In the genomic region with DNA sequence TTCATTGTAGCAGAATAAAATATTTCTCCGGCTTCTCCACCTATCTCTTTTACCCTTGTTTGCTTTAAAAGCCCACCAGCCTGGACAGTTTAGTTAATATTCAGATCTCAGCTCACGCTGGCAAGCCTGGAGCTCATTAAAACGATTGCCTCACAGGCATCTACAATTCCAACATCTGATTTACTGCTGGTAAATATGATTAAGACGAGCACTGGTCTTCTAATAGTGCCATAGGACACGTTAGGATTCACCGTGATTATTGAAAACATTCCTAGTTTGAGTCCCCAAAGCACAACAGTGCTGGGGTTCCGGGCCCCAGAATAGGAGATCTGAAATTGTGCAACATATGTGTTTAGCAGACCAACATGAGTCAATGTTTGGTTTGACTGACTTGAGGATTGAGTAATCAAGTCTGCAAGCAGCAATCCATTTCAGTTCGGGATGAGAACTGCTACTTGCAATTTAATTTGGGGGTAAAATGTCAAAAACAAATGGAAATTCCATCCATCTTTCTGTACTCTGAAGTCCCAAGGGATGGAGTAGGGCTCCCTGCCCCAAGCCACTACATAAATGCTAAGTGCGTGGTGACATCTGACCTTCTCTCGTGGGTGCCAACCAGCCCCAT, we compare ENCODE assay signal across 12 mouse cellular contexts.
A peak's percentile ranks its signal among the peaks of the same experiment; 100 is the strongest.
DNase-seq lines count a peak whose midpoint lies in the region; ATAC-seq and TF ChIP-seq lines count a peak whose summit lies in the region.
"Had no signal": no experiment of that assay in that cellular context is flagged by ENCODE, and none has a peak within 500 bp of the region (broad histone marks: within the 10 kb centered on the region; RNA-seq: fewer than 3 reads in every experiment).

No protein-coding gene starts in this region.

- peaks cover 14% of the 10 kb centered on the region for H3K36me3 ChIP-seq in liver, adult 2 months (ENCODE audit: control insufficient read depth, insufficient read depth, low read length)
- H3K36me3 ChIP-seq in forebrain, postnatal 0 days (ENCODE audit: insufficient read depth) = no peaks in the 10 kb centered on the region
- no peaks in the 10 kb centered on the region for H3K36me3 ChIP-seq in midbrain, embryonic 15.5 days (replicated peaks)
- no peaks in the 10 kb centered on the region for H3K36me3 ChIP-seq in thymus, adult 2 months (ENCODE audit: control insufficient read depth, insufficient read depth, low read length)

- H3K27ac ChIP-seq in liver, adult 2 months (replicated peaks; ENCODE audit: insufficient read depth, low read depth, low read length) = peak overlapping the region; percentile 54
- no peak overlapping the region for H3K27ac ChIP-seq in forebrain, postnatal 0 days (ENCODE audit: low read depth, low read length)
- H3K27ac ChIP-seq in midbrain, embryonic 15.5 days = peak overlapping the region; percentile 65
- no peak overlapping the region for H3K27ac ChIP-seq in thymus, adult 2 months (ENCODE audit: control insufficient read depth, insufficient read depth, low read length)

- H3K79me2 ChIP-seq in liver, adult 2 months (ENCODE audit: control insufficient read depth, insufficient read depth, low read length) = no peaks in the 10 kb centered on the region

- no peaks in the 10 kb centered on the region for H3K27me3 ChIP-seq in liver, adult 2 months (ENCODE audit: control insufficient read depth, insufficient read depth, low read length)
- H3K27me3 ChIP-seq in Patski = no peaks in the 10 kb centered on the region
- no peaks in the 10 kb centered on the region for H3K27me3 ChIP-seq in forebrain, postnatal 0 days (ENCODE audit: insufficient read depth, low read length)
- H3K27me3 ChIP-seq in midbrain, embryonic 15.5 days (replicated peaks) = no peaks in the 10 kb centered on the region
- H3K27me3 ChIP-seq in thymus, adult 2 months (ENCODE audit: control insufficient read depth, insufficient read depth, low read length) = no peaks in the 10 kb centered on the region

- H3K9ac ChIP-seq in liver, adult 2 months (ENCODE audit: low read depth, low read length) = 0 out of 2 replicates have a peak overlapping the region, but pooled peaks have one; percentile 49
- no peak overlapping the region for H3K9ac ChIP-seq in forebrain, postnatal 0 days
- no peak overlapping the region for H3K9ac ChIP-seq in midbrain, embryonic 15.5 days

- in situ Hi-C loops in Patski (cut with MboI; ENCODE audit: low pct_unique_long_range_greater_than_20kb) = no loop called here

- POLR2A ChIA-PET in Patski (lab: Charles Lee) = no interaction called here

- no peak overlapping the region; the same call in 1 of the 2 replicates for H3K4me3 ChIP-seq in liver, adult 2 months (ENCODE audit: insufficient read depth, low read depth, low read length)
- no peak overlapping the region for H3K4me3 ChIP-seq in forebrain, postnatal 0 days (ENCODE audit: low read depth, low read length)
- H3K4me3 ChIP-seq in midbrain, embryonic 15.5 days = no peak overlapping the region
- no peak overlapping the region for H3K4me3 ChIP-seq in thymus, adult 2 months (ENCODE audit: control insufficient read depth, insufficient read depth, low read length)

- H3K9me3 ChIP-seq in forebrain, postnatal 0 days (ENCODE audit: low read length) = no peaks in the 10 kb centered on the region
- no peaks in the 10 kb centered on the region for H3K9me3 ChIP-seq in midbrain, embryonic 15.5 days

- DNase-seq in liver, adult 2 months (ENCODE audit: extremely low read depth, low read depth, low spot score) = peak; percentile 90
- no peak for DNase-seq in liver
- no peak for DNase-seq in Patski (ENCODE audit: low read depth, low spot score)
- peak; percentile 44 for DNase-seq in forebrain, postnatal 0 days
- DNase-seq in thymus, adult 2 months = no peak
- no peak for DNase-seq in left cerebral cortex, adult 8-10 months (ENCODE audit: low spot score in 2 of 2)
- no peak for DNase-seq in cerebellum, adult 11-12 months
- DNase-seq: gastrocnemius, postnatal 10 days; heart, postnatal 36 days; kidney, postnatal 10 days had no signal

- peaks cover 12% of the 10 kb centered on the region for H3K4me1 ChIP-seq in liver, adult 2 months (ENCODE audit: control insufficient read depth, insufficient read depth, low read length)
- peaks cover 11% of the 10 kb centered on the region; the same call in 1 of the 2 replicates for H3K4me1 ChIP-seq in forebrain, postnatal 0 days (ENCODE audit: insufficient read depth)
- H3K4me1 ChIP-seq in midbrain, embryonic 15.5 days = peaks cover 31% of the 10 kb centered on the region
- H3K4me1 ChIP-seq in thymus, adult 2 months (replicated peaks; ENCODE audit: control insufficient read depth, insufficient read depth, low read length) = peaks cover 9% of the 10 kb centered on the region

- 21% methylated on average over 10 of the region's 10 CpGs for WGBS in liver, adult 2 months
- 33% methylated on average over 10 of the region's 10 CpGs for WGBS in forebrain, postnatal 0 days
- WGBS in midbrain, embryonic 15.5 days = 33% methylated on average over 10 of the region's 10 CpGs
- WGBS in thymus, adult 2 months = 92% methylated on average over 10 of the region's 10 CpGs

- ATAC-seq in Patski = peak; percentile 17
- ATAC-seq in forebrain, postnatal 0 days = no peak
- ATAC-seq in midbrain, embryonic 15.5 days (replicated peaks) = 0 out of 2 replicates have a peak, but pooled peaks have one; percentile 16
- ATAC-seq: activated CD4-positive, CD25-positive, alpha-beta regulatory T cell, adult 4 months had no signal

- no peak overlapping the region for H3K4me2 ChIP-seq in forebrain, postnatal 0 days (ENCODE audit: low read depth)
- H3K4me2 ChIP-seq in midbrain, embryonic 15.5 days = no peak overlapping the region

- CTCF ChIA-PET in Patski (lab: Charles Lee) = no interaction called here

- no peak for TF ChIP-seq POLR2A in liver, adult 2 months (IDR thresholded peaks at IDR 0.05; ENCODE audit: extremely low read depth, insufficient read depth, low read length)
- no peak for TF ChIP-seq POLR2A in thymus, adult 2 months (IDR thresholded peaks at IDR 0.05; ENCODE audit: control insufficient read depth, extremely low read depth, insufficient read depth, low read length, poor library complexity)

- TF ChIP-seq CTCF in liver, adult 2 months (IDR thresholded peaks at IDR 0.05; ENCODE audit: low read depth, low read length) = no peak
- TF ChIP-seq CTCF in Patski (IDR thresholded peaks at IDR 0.05) = no peak
- TF ChIP-seq CTCF in forebrain, postnatal 0 days (IDR thresholded peaks at IDR 0.05; ENCODE audit: low read depth) = no peak
- TF ChIP-seq CTCF in thymus, adult 2 months (IDR thresholded peaks at IDR 0.05; ENCODE audit: borderline replicate concordance, control insufficient read depth, extremely low read depth, insufficient read depth, low read length, poor library complexity) = no peak

Comparison
In these comparisons a context has a peak if more than half of its experiments do, and no peak if none do; other contexts are left out.
1. DNase-seq: peak in liver, adult 2 months (single experiment) and forebrain, postnatal 0 days (single experiment); none in liver (single experiment), Patski (single experiment), thymus, adult 2 months (single experiment), left cerebral cortex, adult 8-10 months (0 of 2) and cerebellum, adult 11-12 months (single experiment).
2. H3K27ac ChIP-seq: peak in liver, adult 2 months (single experiment) and midbrain, embryonic 15.5 days (single experiment); none in forebrain, postnatal 0 days (single experiment) and thymus, adult 2 months (single experiment).